Comparison of ENCODE assay signal across 17 mouse cellular contexts in the genomic region with DNA sequence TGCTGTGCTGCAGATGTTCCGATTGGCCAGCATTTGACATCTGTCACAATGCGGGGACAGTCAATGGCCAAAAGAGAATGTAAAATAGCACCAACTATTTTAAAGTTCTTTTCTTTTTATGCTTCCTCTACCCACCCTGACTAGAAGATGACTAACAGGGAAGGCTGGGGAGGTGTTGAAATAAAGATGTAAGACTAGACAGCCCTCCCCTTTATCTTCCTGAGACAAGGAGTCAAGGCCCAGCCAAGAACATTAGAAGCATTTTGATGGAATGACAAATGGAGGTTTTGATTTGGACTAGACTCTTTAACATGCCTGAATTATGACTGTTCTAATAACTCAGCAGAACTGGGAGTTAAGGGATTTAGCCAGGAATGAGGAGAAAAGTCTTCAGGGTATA.
"Had no signal": no experiment of that assay in that cellular context is flagged by ENCODE, and none has a peak within 500 bp of the region (broad histone marks: within the 10 kb centered on the region; RNA-seq: fewer than 3 reads in every experiment).

No protein-coding gene starts in this region.

- H3K9ac ChIP-seq: lung, embryonic 14.5 days; midbrain, embryonic 13.5 days; neural tube, embryonic 13.5 days; neural tube, embryonic 15.5 days had no signal

- DNase-seq: lung, adult 18-20 months; lung, embryonic 14.5 days; lung, postnatal 10 days; lung, postnatal 4 days; retina, postnatal 1 day; right cerebral cortex, adult 18-20 months; right cerebral cortex, postnatal 25 days; right cerebral cortex, postnatal 4 days; spleen, adult 18-20 months; thymus, adult 2 months; thymus, postnatal 25 days; thymus, postnatal 4 days had no signal

- ATAC-seq: midbrain, embryonic 13.5 days had no signal

- H3K36me3 ChIP-seq: midbrain, embryonic 13.5 days; neural tube, embryonic 13.5 days; neural tube, embryonic 15.5 days had no signal

- H3K27me3 ChIP-seq: megakaryocyte, embryonic 14.5 days; midbrain, embryonic 13.5 days; neural tube, embryonic 13.5 days; neural tube, embryonic 15.5 days had no signal

- H3K4me2 ChIP-seq: lung, embryonic 14.5 days; midbrain, embryonic 11.5 days; midbrain, embryonic 13.5 days; neural tube, embryonic 13.5 days; neural tube, embryonic 15.5 days had no signal

- H3K4me1 ChIP-seq: neural tube, embryonic 13.5 days; neural tube, embryonic 15.5 days had no signal

- H3K9me3 ChIP-seq: megakaryocyte, embryonic 14.5 days; midbrain, embryonic 13.5 days; neural tube, embryonic 13.5 days; neural tube, embryonic 15.5 days had no signal

- H3K4me3 ChIP-seq: megakaryocyte, embryonic 14.5 days; midbrain, embryonic 13.5 days; neural tube, embryonic 13.5 days; neural tube, embryonic 15.5 days had no signal

- H3K27ac ChIP-seq: midbrain, embryonic 13.5 days; neural tube, embryonic 13.5 days; neural tube, embryonic 15.5 days had no signal
